Mouse (Mus musculus): ENCODE data around the gene Ezh2. TPM values are rescaled to one million over a fixed set of nuclear protein-coding genes. Genes with fewer than 3 reads are reported as not detected.
"Not testable (repeated sequence)": the region's sequence is repeated elsewhere in the genome, so short reads cannot be mapped to it uniquely, and the experiment has no call there.

Gene Ezh2
- 59.4 and 64.4 TPM in 2 replicates for polyA plus RNA-seq (2015; fragmentation: Nextera tagmentation; extraction: Ambion mirVana)

- WGBS = under 1% methylated on average over 68 of the region's 69 CpGs
- Histone ChIP-seq H3K36me3 (ENCODE audit: control insufficient read depth, insufficient read depth, low read length) (no peaks in the 10 kb centered on the region), H3K27me3 (ENCODE audit: control insufficient read depth, insufficient read depth, low read length) (no peaks in the 10 kb centered on the region), H3K4me2 (ENCODE audit: low read depth, low read length) (peak within 1 kb of the TSS; percentile 80), H3K4me3 (replicated peaks; ENCODE audit: low read length) (peak within 1 kb of the TSS; percentile 96), H3K4me1 (ENCODE audit: control insufficient read depth, insufficient read depth, low read length) (0 out of 2 replicates have a peak, but pooled peaks cover 4% of the 10 kb centered on the region), H3K9me3 (replicated peaks; ENCODE audit: control insufficient read depth, low read length) (no peaks in the 10 kb centered on the region), H3K9ac (ENCODE audit: low read length) (peak within 1 kb of the TSS; percentile 99), H3K27ac (ENCODE audit: low read length) (peak within 1 kb of the TSS; percentile 99)
- peak; percentile 98 for ATAC-seq (ENCODE audit: insufficient read depth, low FRiP score)
Observed at GRCm38 (mm10) chr6:47594926-47595623, at the start of gene Ezh2. Gene Ezh2 (minus strand): TSS chr6:47595341.

- Histone ChIP-seq H3K4me1 (ENCODE audit: control insufficient read depth, insufficient read depth, low read length) (no peaks in the 10 kb centered on the region), H3K27ac (ENCODE audit: low read length) (no peak overlapping the region), H3K9ac (ENCODE audit: low read length) (no peak overlapping the region), H3K4me2 (ENCODE audit: low read depth, low read length) (no peak overlapping the region), H3K27me3 (ENCODE audit: control insufficient read depth, insufficient read depth, low read length) (no peaks in the 10 kb centered on the region), H3K9me3 (replicated peaks; ENCODE audit: control insufficient read depth, low read length) (no peaks in the 10 kb centered on the region), H3K4me3 (replicated peaks; ENCODE audit: low read length) (no peak overlapping the region), H3K36me3 (ENCODE audit: control insufficient read depth, insufficient read depth, low read length) (no peaks in the 10 kb centered on the region)
- WGBS = 65% methylated on average over 6 of the region's 6 CpGs
- ATAC-seq (ENCODE audit: insufficient read depth, low FRiP score) = no peak
Observed at GRCm38 (mm10) chr6:47636527-47637076, 41.5 kb upstream of the Ezh2 start.

DNA sequence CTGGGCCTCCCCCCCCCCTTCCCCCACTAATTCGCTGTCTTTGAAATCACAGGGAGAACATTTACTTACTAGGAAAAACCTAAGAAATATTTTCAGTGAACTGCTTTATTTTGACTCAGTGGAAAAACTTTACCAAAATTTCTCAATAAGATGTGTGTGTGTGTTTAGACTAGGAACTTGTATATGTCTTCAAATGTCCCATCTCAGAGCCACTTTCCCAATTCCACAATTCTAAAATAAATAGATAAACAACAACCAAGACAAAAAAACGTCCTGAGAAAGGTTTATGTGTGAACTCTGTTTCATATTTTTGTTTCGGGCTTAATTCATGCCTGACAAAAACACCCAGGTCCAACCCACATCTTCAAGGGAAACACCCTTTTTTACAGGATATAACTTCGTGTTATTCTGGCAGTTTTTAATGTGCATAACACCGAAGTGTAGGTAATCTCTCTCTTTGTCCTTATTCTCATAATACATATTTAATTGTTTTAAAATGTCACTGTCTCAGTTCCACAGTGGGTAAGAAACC lies 40.9 kb upstream of the Ezh2 start:
- no peak overlapping the region for H3K9ac ChIP-seq (ENCODE audit: low read length)
- H3K36me3 ChIP-seq (ENCODE audit: control insufficient read depth, insufficient read depth, low read length) = no peaks in the 10 kb centered on the region
- no peak overlapping the region for H3K27ac ChIP-seq (ENCODE audit: low read length)
- ATAC-seq (ENCODE audit: insufficient read depth, low FRiP score) = no peak
- no peaks in the 10 kb centered on the region for H3K27me3 ChIP-seq (ENCODE audit: control insufficient read depth, insufficient read depth, low read length)
- no peak overlapping the region for H3K4me2 ChIP-seq (ENCODE audit: low read depth, low read length)
- H3K4me3 ChIP-seq (replicated peaks; ENCODE audit: low read length) = no peak overlapping the region
- WGBS = 73% methylated on average over 5 of the region's 5 CpGs
- H3K9me3 ChIP-seq (replicated peaks; ENCODE audit: control insufficient read depth, low read length) = no peaks in the 10 kb centered on the region
- no peaks in the 10 kb centered on the region for H3K4me1 ChIP-seq (ENCODE audit: control insufficient read depth, insufficient read depth, low read length)

DNA sequence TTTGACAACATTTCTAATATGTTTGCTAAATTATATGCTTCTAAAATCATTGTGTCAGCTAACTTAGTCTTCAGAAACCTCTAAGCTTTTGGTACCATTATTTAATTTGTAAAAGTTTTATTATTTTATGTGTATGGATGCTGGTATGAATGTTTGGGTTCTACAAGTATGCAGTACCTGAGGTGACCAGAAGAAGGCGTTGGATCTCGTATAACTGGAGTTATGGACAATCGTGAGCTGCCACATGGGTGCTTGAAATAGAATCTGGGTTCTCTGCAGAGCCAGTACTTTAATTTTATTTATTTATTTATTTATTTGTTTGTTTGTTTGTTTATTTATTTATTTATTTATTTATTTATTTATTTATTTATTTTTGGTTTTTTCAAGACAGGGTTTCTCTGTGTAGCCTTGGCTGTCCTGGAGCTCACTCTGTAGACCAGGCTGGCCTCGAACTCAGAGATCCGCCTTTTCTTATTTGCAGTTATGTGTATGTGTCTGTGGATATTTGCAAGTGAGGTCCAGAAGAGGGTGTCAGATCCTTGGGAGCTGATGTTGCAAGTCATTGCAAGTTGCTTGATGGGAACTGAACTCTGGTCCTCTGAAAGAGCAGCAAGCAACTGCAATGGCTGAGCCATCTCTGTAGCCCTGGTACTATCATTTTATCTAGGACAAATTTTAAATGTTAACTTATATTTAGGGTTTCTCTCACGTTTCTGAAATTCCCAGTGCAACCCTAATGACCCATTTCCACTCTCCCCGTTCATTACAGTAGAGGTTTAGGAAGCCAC lies 40.3 kb upstream of the Ezh2 start:
- no peaks in the 10 kb centered on the region for H3K36me3 ChIP-seq (ENCODE audit: control insufficient read depth, insufficient read depth, low read length)
- no peak overlapping the region for H3K4me2 ChIP-seq (ENCODE audit: low read depth, low read length)
- no peaks in the 10 kb centered on the region for H3K4me1 ChIP-seq (ENCODE audit: control insufficient read depth, insufficient read depth, low read length)
- H3K27me3 ChIP-seq (ENCODE audit: control insufficient read depth, insufficient read depth, low read length) = no peaks in the 10 kb centered on the region
- H3K27ac ChIP-seq (ENCODE audit: low read length) = no peak overlapping the region
- WGBS = 70% methylated on average over 7 of the region's 7 CpGs
- no peak overlapping the region for H3K9ac ChIP-seq (ENCODE audit: low read length)
- H3K4me3 ChIP-seq (replicated peaks; ENCODE audit: low read length) = no peak overlapping the region
- no peak for ATAC-seq (ENCODE audit: insufficient read depth, low FRiP score)
- H3K9me3 ChIP-seq (replicated peaks; ENCODE audit: control insufficient read depth, low read length) = no peaks in the 10 kb centered on the region

- no peak for ATAC-seq (ENCODE audit: insufficient read depth, low FRiP score)
- H3K4me2 ChIP-seq (ENCODE audit: low read depth, low read length) = no peak overlapping the region
- no peaks in the 10 kb centered on the region for H3K36me3 ChIP-seq (ENCODE audit: control insufficient read depth, insufficient read depth, low read length)
- no peak overlapping the region for H3K27ac ChIP-seq (ENCODE audit: low read length)
- no peaks in the 10 kb centered on the region for H3K27me3 ChIP-seq (ENCODE audit: control insufficient read depth, insufficient read depth, low read length)
- H3K4me3 ChIP-seq (replicated peaks; ENCODE audit: low read length) = no peak overlapping the region
- no peaks in the 10 kb centered on the region for H3K9me3 ChIP-seq (replicated peaks; ENCODE audit: control insufficient read depth, low read length)
- H3K9ac ChIP-seq (ENCODE audit: low read length) = no peak overlapping the region
- H3K4me1 ChIP-seq (ENCODE audit: control insufficient read depth, insufficient read depth, low read length) = no peaks in the 10 kb centered on the region
Observed at GRCm38 (mm10) chr6:47633467-47633866, 38.3 kb upstream of the Ezh2 start.

GRCm38 (mm10) chr6:47630061-47630460 lies 34.9 kb upstream of the Ezh2 start:
- not testable (repeated sequence) for H3K27ac ChIP-seq (ENCODE audit: low read length); H3K4me1 ChIP-seq (ENCODE audit: control insufficient read depth, insufficient read depth, low read length); H3K36me3 ChIP-seq (ENCODE audit: control insufficient read depth, insufficient read depth, low read length); H3K4me3 ChIP-seq (replicated peaks; ENCODE audit: low read length); H3K9ac ChIP-seq (ENCODE audit: low read length); H3K27me3 ChIP-seq (ENCODE audit: control insufficient read depth, insufficient read depth, low read length); H3K9me3 ChIP-seq (replicated peaks; ENCODE audit: control insufficient read depth, low read length); H3K4me2 ChIP-seq (ENCODE audit: low read depth, low read length); ATAC-seq (ENCODE audit: insufficient read depth, low FRiP score)
- no CpG with 5 or more reads among the region's 1 CpGs for WGBS

DNA sequence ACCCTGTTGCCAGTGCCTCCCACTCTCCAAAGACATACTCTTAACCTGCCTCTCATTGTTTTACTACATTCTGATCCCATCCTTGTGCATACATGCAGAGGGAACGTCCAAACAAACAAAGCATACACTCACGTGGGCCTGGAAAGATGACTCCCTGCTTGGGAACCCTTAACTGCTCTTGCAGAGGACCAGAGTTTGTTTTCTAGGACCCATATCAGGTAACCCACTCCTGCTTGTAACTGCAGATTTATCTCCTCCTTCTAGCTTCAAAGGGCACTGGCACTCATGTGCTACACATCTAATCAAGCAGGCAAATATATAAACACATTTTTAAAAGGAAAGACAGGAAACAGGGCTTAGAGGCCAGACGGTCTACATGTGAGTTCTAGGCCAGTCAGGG lies 32.8 kb upstream of the Ezh2 start:
- Histone ChIP-seq H3K36me3 (ENCODE audit: control insufficient read depth, insufficient read depth, low read length) (no peaks in the 10 kb centered on the region), H3K27ac (ENCODE audit: low read length) (no peak overlapping the region), H3K4me2 (ENCODE audit: low read depth, low read length) (no peak overlapping the region), H3K9me3 (replicated peaks; ENCODE audit: control insufficient read depth, low read length) (no peaks in the 10 kb centered on the region), H3K4me3 (replicated peaks; ENCODE audit: low read length) (no peak overlapping the region), H3K27me3 (ENCODE audit: control insufficient read depth, insufficient read depth, low read length) (no peaks in the 10 kb centered on the region), H3K4me1 (ENCODE audit: control insufficient read depth, insufficient read depth, low read length) (no peaks in the 10 kb centered on the region), H3K9ac (ENCODE audit: low read length) (no peak overlapping the region)
- ATAC-seq (ENCODE audit: insufficient read depth, low FRiP score) = no peak
- WGBS = 26% methylated on average over 3 of the region's 3 CpGs

DNA sequence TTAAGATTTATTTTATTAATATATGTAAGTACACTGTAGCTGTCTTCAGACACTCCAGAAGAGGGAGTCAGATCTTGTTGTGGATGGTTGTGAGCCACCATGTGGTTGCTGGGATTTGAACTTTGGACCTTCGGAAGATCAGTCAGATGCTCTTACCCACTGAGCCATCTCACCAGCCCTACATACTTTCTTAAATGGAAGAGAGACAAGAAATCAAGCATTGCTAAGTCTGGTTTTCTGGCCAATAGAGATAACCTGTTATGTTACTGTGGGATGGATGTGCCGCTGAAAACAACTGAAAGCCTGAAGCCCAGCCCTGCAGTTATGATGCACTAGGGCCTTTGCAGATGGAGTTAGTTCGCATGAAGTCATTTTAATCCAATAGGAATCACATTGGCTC lies 31.8 kb upstream of the Ezh2 start:
- not testable (repeated sequence) for H3K4me1 ChIP-seq (ENCODE audit: control insufficient read depth, insufficient read depth, low read length); H3K36me3 ChIP-seq (ENCODE audit: control insufficient read depth, insufficient read depth, low read length); ATAC-seq (ENCODE audit: insufficient read depth, low FRiP score); H3K9ac ChIP-seq (ENCODE audit: low read length); H3K9me3 ChIP-seq (replicated peaks; ENCODE audit: control insufficient read depth, low read length); H3K4me2 ChIP-seq (ENCODE audit: low read depth, low read length); H3K27me3 ChIP-seq (ENCODE audit: control insufficient read depth, insufficient read depth, low read length); H3K27ac ChIP-seq (ENCODE audit: low read length); H3K4me3 ChIP-seq (replicated peaks; ENCODE audit: low read length)
- 88% methylated on average over 3 of the region's 3 CpGs for WGBS

DNA sequence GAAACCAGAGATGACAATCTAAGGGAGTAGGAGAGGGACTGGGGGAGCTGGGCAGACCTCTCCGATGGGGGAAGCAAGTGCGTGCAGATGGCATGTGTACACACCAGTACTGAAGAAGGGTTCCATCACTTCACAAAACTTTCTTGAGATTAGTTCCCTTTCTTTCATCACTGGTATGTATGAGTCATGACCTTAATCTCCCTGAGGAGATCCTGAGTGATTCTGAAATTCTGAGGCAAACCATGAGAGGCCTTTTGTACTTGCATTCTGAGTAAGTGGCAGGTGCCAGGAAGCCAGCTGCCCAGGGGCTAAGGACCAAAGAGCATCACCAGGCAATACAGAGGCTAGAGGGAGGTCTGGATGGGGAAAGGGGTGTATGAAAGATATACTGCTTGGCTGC lies 25.9 kb upstream of the Ezh2 start:
- WGBS = 71% methylated on average over 2 of the region's 2 CpGs
- Histone ChIP-seq H3K4me2 (ENCODE audit: low read depth, low read length) (no peak overlapping the region), H3K9me3 (replicated peaks; ENCODE audit: control insufficient read depth, low read length) (no peaks in the 10 kb centered on the region), H3K4me1 (ENCODE audit: control insufficient read depth, insufficient read depth, low read length) (no peaks in the 10 kb centered on the region), H3K27me3 (ENCODE audit: control insufficient read depth, insufficient read depth, low read length) (no peaks in the 10 kb centered on the region), H3K27ac (ENCODE audit: low read length) (no peak overlapping the region), H3K36me3 (ENCODE audit: control insufficient read depth, insufficient read depth, low read length) (no peaks in the 10 kb centered on the region), H3K4me3 (replicated peaks; ENCODE audit: low read length) (no peak overlapping the region), H3K9ac (ENCODE audit: low read length) (no peak overlapping the region)
- ATAC-seq (ENCODE audit: insufficient read depth, low FRiP score) = no peak

Measured in stomach, embryonic 16.5 days (tissue).